Mouse (Mus musculus) liver, embryonic 14.5 days (tissue): ENCODE data around the gene Auts2. TPM values are rescaled to one million over a fixed set of nuclear protein-coding genes. Genes with fewer than 3 reads are reported as not detected.

Experiments used
- ATAC-seq: fragments of 200-750 bp; cut with Nextera tagmentation; 2 replicates; pipeline ENCODE4 v1.8.0; 2017; ENCODE audit warnings: moderate number of reproducible peaks, mild to moderate bottlenecking, moderate library complexity; ENCODE audit not compliant: insufficient read depth
- DNase-seq, 3 experiments: peaks; one replicate each; pipeline ENCODE4 v3.0.0-alpha.2; 2012 to 2013; ENCODE audit warnings: low read depth in 3 of 3, low spot score in 3 of 3
- H3K27ac ChIP-seq: fragments of 300-500 bp; sonication (generic); 2 replicates; pipeline ENCODE4 v1.5.1; 2014; ENCODE audit warnings: moderate library complexity, mild to moderate bottlenecking, control low read depth, inconsistent platforms
- H3K27me3 ChIP-seq: fragments of 300-500 bp; sonication (generic); 2 replicates; pipeline ENCODE4 v1.6.1; 2014; ENCODE audit warnings: mild to moderate bottlenecking, low read length, moderate library complexity; ENCODE audit not compliant: control insufficient read depth, insufficient read depth
- H3K36me3 ChIP-seq: fragments of 300-500 bp; sonication (generic); replicated peaks from 2 replicates; pipeline ENCODE4 v1.6.1; 2014; ENCODE audit warnings: low read depth; ENCODE audit not compliant: control insufficient read depth, insufficient read depth
- H3K4me1 ChIP-seq, 2 experiments: fragments of 200-500 bp in 1 of 2; fragments of 300-500 bp in 1 of 2; sonication (generic) in 1 of 2; replicated peaks; 2 replicates each; pipeline ENCODE4 v1.6.1; 2012 to 2014; ENCODE audit warnings: antibody characterized with exemption in 1 of 2, inconsistent platforms in 1 of 2, low read length in 1 of 2; ENCODE audit not compliant: control insufficient read depth in 2 of 2, insufficient read depth in 2 of 2
- H3K4me2 ChIP-seq: fragments of 300-500 bp; sonication (generic); 2 replicates; pipeline ENCODE4 v1.6.1; 2014; ENCODE audit warnings: low read depth, mild to moderate bottlenecking, control low read depth, moderate library complexity
- H3K4me3 ChIP-seq, 2 experiments: fragments of 200-500 bp in 1 of 2; fragments of 300-500 bp in 1 of 2; sonication (generic) in 1 of 2; 2 replicates each; pipeline ENCODE4 v1.5.1; 2012 to 2014; ENCODE audit warnings: low read depth in 2 of 2, low read length in 2 of 2, mild to moderate bottlenecking in 2 of 2, control low read depth in 1 of 2, inconsistent platforms in 1 of 2, moderate library complexity in 1 of 2; ENCODE audit not compliant: insufficient read depth in 1 of 2
- H3K9ac ChIP-seq: fragments of 300-500 bp; sonication (generic); replicated peaks from 2 replicates; pipeline ENCODE4 v1.6.1; 2014; ENCODE audit warnings: mild to moderate bottlenecking, control low read depth, moderate library complexity
- H3K9me3 ChIP-seq: fragments of 300-500 bp; sonication (generic); 2 replicates; pipeline ENCODE4 v1.6.1; 2016; ENCODE audit warnings: low read length, mixed read lengths; ENCODE audit not compliant: control insufficient read depth
- CTCF ChIP-seq: IDR thresholded peaks from 2 replicates; pipeline ENCODE4 v1.5.1; 2016; ENCODE audit warnings: antibody characterized with exemption, low read depth, control low read depth
- EP300 ChIP-seq: IDR thresholded peaks from 2 replicates; pipeline ENCODE4 v1.6.1; 2016; ENCODE audit warnings: antibody characterized with exemption, low read depth
- WGBS: fragments of 180-500 bp; shearing (Covaris S2); extraction: QIAGEN DNeasy Blood & Tissue Kit; methylation state at CpG from one replicate; pipeline ENCODE4 v1.1.7; 2014; ENCODE audit not compliant: insufficient replicate concordance; 5-methylcytosine and 5-hydroxymethylcytosine counted together
- polyA plus RNA-seq, 2 experiments: library from polyadenylated mRNA; depleted of rRNA in 1 of 2; stranded (reverse) in 1 of 2; unstranded in 1 of 2; fragments of >200 nt; fragmentation: Nextera tagmentation in 1 of 2; extraction: Ambion mirVana in 1 of 2; gene quantifications; 2 replicates each; pipeline versions ENCODE4 v1.2.1 to v1.2.3; 2012 to 2014

The Auts2 gene
- polyA plus RNA-seq, 2 experiments = 0.77 to 1.6 TPM

DNA sequence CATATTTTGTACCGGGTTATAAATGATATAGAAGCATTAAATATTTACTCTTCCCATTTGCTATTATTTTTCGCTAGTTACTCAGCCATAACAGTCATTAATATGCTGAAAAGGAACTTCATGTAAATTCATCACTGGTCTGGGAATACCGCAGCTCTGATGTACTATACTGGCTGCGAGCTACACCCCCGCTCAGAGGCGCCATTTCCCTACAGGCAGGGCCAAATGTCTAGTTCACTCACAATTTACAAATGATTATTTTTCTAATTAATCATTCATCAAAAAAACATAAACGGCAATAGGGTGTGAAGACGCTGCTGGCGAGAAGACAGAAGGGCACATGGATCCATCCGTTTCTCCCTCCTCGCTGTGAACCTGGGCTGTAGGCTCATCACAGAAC is 80.6 kb downstream of the Auts2 start:
- no peak for TF ChIP-seq CTCF
- TF ChIP-seq EP300 = no peak

DNA sequence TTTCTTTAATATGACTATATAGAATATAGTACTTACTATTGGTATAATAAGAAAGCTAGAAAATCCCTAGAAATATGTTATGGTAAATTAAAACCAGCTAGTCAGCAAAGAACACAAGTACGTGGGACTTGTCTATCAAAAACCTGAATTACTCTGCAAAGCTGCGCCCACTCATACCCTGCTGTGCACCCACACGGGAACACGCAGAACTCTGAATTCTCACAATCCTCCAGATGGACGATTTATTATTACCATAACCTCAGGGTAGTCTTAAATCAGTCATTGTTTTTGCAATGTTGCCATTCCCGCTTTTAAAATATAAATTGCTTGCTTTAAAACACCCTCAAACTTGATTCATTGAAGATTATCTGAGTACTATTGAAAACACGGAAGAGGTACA is 84.6 kb downstream of the Auts2 start:
- WGBS = 69% methylated on average over 7 of the region's 7 CpGs
- no peak overlapping the region for H3K27ac ChIP-seq

More for the DNA sequence above, 80.6 kb downstream of the Auts2 start:
- Histone ChIP-seq H3K9ac (no peak overlapping the region), H3K4me2 (no peak overlapping the region), H3K4me1 (peaks cover 8 to 11% of the 10 kb centered on the region in 2 experiments; a peak in 3 of 4 replicates), H3K27me3 (no peaks in the 10 kb centered on the region), H3K9me3 (no peaks in the 10 kb centered on the region), H3K36me3 (no peaks in the 10 kb centered on the region), H3K4me3 (no peak overlapping the region), H3K27ac (no peak overlapping the region)
- DNase-seq = no peak
- WGBS = 76% methylated on average over 11 of the region's 11 CpGs
- no peak for ATAC-seq

DNA sequence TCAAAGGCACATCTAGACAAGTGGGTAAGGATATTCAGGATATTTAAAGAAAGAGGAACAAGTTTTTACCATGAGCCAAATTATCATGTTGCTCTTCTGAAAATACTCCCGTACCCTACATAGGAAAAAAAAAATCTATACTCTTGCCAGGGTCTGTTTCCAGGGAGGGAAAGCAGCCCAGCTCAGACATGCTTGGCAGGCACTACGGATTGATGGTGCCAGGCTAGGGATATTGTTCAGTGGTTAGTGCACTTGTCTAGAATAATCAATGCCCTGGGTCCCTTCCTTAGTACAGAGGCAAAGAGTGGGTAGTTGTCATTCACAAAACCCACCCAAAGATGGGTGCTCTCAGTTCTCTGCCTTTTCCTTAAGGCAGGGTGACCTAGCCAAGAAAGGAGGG is 90.8 kb downstream of the Auts2 start:
- DNase-seq = no peak
- no peaks in the 10 kb centered on the region for H3K27me3 ChIP-seq
- peaks cover 0 to 10% of the 10 kb centered on the region in 2 experiments; a peak in 3 of 4 replicates for H3K4me1 ChIP-seq
- H3K27ac ChIP-seq = no peak overlapping the region
- ATAC-seq = no peak
- H3K36me3 ChIP-seq = no peaks in the 10 kb centered on the region
- H3K9me3 ChIP-seq = no peaks in the 10 kb centered on the region
- TF ChIP-seq CTCF = no peak
- TF ChIP-seq EP300 = no peak
- no peak overlapping the region for H3K4me3 ChIP-seq
- H3K9ac ChIP-seq = no peak overlapping the region
- 54% methylated on average over 2 of the region's 2 CpGs for WGBS
- H3K4me2 ChIP-seq = no peak overlapping the region

More for the DNA sequence above, 84.6 kb downstream of the Auts2 start:
- Histone ChIP-seq H3K36me3 (no peaks in the 10 kb centered on the region), H3K4me3 (no peak overlapping the region), H3K9me3 (no peaks in the 10 kb centered on the region), H3K4me1 (peaks cover 0 to 3% of the 10 kb centered on the region in 2 experiments; a peak in 1 of 4 replicates), H3K4me2 (no peak overlapping the region), H3K9ac (no peak overlapping the region), H3K27me3 (no peaks in the 10 kb centered on the region)
- no peak for DNase-seq
- TF ChIP-seq EP300 (no peak), CTCF (no peak)
- no peak for ATAC-seq

DNA sequence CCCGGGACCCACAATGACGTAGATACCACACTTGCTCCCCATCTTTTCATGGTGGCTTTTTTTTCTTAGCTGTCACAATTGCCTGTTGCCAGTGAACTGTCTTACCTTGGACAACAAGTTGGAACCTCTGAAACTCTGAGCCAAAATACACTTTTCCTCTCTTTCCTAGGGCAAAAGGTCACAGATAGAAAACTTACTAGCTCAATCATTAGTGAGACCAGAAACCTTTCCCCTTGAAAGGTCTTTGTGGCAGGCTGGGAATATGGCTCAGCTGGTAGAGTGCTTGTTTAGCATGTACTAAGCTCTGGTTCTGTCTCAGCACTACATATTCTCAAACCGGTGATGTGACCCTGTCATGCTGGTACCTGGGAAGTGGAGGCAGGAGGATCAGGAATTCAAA is 93.1 kb downstream of the Auts2 start:
- H3K4me2 ChIP-seq = no peak overlapping the region
- 57% methylated on average over 3 of the region's 3 CpGs for WGBS
- no peak for DNase-seq
- no peak overlapping the region for H3K4me3 ChIP-seq
- H3K36me3 ChIP-seq = no peaks in the 10 kb centered on the region
- no peak for ATAC-seq
- H3K27ac ChIP-seq = no peak overlapping the region
- no peak overlapping the region for H3K9ac ChIP-seq
- H3K27me3 ChIP-seq = no peaks in the 10 kb centered on the region
- TF ChIP-seq EP300 (no peak), CTCF (no peak)
- peaks cover 0 to 10% of the 10 kb centered on the region in 2 experiments; a peak in 3 of 4 replicates for H3K4me1 ChIP-seq
- H3K9me3 ChIP-seq = no peaks in the 10 kb centered on the region

DNA sequence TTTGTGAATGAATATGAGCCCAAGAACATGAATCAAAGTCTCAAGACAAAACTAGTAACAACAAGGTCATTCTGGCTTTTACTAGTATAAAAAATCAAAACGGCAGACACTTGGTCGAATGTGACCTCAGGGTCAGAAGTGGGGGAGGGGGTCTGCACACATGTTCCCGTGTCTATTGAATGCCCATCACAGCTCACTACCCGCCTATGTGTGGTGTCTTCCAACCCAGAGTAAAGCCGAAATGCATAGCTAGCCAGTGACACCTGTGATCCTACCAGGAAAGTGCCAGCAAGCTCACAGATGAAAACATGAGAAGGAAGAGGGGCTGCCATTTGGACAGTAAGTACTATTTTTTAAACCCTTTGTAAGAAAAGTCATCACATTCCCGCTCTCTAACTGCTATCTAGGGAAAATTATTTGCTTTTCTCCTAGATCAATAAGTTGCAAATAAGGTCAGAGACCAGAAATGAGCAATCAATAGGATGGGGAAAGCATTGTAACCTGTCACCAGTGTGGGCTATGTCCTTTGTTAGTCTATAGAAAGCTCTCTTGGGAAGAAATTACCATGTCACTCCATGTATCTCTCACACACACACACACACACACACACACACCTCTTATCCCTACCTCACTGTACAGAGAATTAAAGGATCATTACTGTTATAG is 94.6 kb downstream of the Auts2 start:
- Histone ChIP-seq H3K9ac (no peak overlapping the region), H3K4me2 (peak overlapping the region; percentile 20; the same call in 1 of the 2 replicates), H3K27me3 (no peaks in the 10 kb centered on the region), H3K4me1 (peaks cover 0 to 7% of the 10 kb centered on the region in 2 experiments; a peak in 3 of 4 replicates), H3K27ac (no peak overlapping the region), H3K36me3 (no peaks in the 10 kb centered on the region), H3K4me3 (no peak overlapping the region), H3K9me3 (no peaks in the 10 kb centered on the region)
- DNase-seq = peak in 1 of 3 experiments; percentile 13
- no peak for ATAC-seq
- TF ChIP-seq EP300 (no peak), CTCF (no peak)
- WGBS = 57% methylated on average over 6 of the region's 6 CpGs
